Mouse (Mus musculus) subcutaneous adipose tissue, adult 2 months (tissue): ENCODE results near the gene Stox2. TPM values are rescaled to one million over a fixed set of nuclear protein-coding genes. Genes with fewer than 3 reads are reported as not detected.

Source experiments
- polyA plus RNA-seq: library from polyadenylated mRNA; depleted of rRNA; stranded (reverse); fragments of >200 nt; gene quantifications from 2 replicates; pipeline ENCODE4 v1.2.3, GENCODE M21; 2012; ENCODE audit warnings: low replicate concordance; rRNA removed

Stox2 gene
- 3.4 and 5.0 TPM in 2 replicates for polyA plus RNA-seq

GRCm38 (mm10) chr8:47446312-47447046 is at the start of gene Stox2:
Gene Stox2, minus strand, starts transcription at chr8:47446362.

Other genes starting within 250 kb of the Stox2 start
- 21.3 and 27.4 TPM in 2 replicates for gene Trappc11, start 87.1 kb upstream of the Stox2 start, polyA plus RNA-seq
- gene Rwdd4a, start 87.3 kb upstream of the Stox2 start, polyA plus RNA-seq: 11.0 and 15.5 TPM in 2 replicates
- gene Ing2, start 229.2 kb upstream of the Stox2 start, polyA plus RNA-seq: 4.7 and 5.2 TPM in 2 replicates